Mouse (Mus musculus) cerebral cortex, adult 2 months (tissue): ENCODE data around the gene Scarf1.

Experiments
- WGBS: fragments of 180-500 bp; shearing (Covaris S2); methylation state at CpG from one replicate; pipeline ENCODE4 v1.1.7; 2018; 5-methylcytosine and 5-hydroxymethylcytosine counted together

Scarf1 gene

DNA sequence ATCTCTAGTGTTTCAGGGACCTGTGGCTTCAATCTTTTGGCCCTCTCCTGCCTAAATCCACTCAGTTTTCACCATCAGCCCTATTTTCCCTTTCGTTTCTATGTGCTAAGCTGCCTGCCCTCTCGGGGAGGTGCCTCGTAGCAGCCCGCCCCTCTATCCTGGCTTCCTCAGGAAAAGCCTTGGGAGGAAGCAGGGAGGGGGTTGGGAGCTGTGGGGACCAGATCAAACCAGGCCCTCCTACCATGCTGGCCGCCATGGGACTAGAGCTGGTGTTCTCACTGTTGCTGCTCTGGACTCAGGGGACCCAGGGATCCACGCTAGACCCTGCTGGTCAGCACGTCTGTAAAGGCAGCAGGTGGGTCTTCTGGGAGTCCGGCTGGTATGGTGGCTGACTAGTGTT, at the start of gene Scarf1:
TSS of gene Scarf1 (plus strand) at position 205 of the 400 bp plus-strand sequence.
- WGBS = 72% methylated on average over 8 of the region's 8 CpGs

DNA sequence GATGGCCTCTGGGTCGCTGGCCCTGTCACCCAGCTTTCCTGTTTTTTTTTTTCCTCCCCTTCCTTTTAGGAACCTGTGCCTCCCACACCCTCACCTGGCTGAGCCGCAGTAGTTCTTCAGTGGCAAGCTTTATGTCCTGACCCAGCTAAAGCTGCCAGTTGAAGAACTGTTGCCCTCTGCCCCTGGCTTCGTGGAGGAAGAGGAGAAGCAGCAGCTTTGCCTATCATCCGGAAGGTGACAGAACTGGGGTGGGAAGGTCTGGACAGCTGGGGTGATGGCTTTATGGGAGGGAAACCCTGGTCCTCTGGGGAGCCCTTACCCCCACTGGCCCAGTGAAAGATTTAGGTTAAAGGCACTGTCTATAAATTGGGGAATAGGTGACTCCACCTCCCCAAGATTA, 49.7 kb upstream of the Scarf1 start:
- 80% methylated on average over 4 of the region's 4 CpGs for WGBS

DNA sequence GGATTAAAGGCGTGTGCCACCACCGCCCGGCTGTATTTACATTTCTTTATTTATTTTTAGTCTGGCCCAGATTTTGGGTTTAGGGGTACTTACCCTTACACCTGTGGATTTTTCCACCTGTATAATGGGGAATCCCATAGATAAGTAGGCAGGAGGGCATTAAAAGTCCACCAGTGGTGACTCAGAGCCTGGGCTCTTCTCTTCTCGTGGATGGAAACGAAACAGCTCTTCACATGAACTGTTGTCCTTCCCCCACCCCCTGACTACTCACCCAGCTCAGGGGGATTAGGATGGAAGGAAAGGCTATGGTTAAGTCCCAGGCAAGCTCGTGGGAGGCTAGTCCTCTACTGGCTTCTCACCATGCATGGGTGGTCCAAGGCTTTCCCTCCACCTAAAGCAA, 48.9 kb upstream of the Scarf1 start:
- WGBS = 75% methylated on average over 6 of the region's 6 CpGs

DNA sequence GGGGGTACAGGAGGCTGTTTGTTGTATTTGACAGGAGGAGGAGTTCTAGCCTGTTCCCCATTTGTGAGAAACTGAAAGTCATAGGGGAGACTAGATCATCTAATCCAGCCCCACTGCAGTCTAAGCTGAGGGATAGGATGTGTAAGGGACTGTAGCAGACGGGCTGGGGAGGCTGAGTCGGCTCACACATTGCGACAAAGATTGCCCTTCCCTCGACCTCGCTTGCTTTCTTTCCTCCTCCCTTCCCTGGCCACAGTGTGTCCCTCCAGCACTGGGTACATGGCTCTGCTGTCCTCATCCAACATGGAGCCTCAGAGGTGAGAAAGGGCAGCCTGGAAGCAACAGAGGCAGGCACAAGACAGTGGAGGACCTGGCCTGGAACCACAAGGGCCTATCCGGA, 48.3 kb upstream of the Scarf1 start:
- WGBS = 85% methylated on average over 6 of the region's 6 CpGs

DNA sequence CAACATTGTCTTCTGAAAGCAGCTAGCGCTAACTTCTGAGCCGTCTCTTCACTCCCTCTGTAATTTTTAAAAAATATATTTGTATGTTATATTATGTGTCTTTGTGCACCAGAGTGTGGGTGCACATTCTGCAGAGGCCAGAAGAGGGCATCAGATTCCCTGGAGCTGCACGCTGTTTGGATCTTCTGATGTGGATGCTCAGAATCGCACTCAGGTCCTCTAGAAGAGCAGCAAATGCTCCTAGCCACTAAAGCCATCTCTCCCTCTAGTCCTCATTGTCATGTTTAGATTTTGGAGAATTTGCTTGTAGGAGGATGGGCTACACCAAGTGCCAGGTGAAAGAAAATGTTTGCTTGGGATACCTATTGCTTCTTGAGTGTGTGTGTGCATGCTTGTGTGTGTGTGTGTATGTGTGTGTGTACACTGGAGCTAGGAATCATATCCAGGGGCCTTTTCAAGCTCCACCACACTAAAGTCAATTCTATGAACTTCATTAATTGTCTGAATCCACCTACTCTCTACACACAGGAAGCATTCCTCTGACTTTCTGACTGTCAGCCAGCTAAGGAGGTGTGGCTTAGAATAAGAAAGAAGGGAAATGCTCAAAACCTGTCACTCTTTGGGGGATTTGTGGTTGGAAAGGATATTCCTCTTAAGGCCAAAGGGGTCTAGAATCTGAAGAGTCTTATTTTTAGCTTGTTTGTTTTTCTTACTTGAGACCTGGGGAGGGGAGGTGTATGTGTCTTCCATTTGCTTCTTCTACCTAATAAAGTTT, 46.4 kb upstream of the Scarf1 start:
- 90% methylated on average over 4 of the region's 4 CpGs for WGBS

DNA sequence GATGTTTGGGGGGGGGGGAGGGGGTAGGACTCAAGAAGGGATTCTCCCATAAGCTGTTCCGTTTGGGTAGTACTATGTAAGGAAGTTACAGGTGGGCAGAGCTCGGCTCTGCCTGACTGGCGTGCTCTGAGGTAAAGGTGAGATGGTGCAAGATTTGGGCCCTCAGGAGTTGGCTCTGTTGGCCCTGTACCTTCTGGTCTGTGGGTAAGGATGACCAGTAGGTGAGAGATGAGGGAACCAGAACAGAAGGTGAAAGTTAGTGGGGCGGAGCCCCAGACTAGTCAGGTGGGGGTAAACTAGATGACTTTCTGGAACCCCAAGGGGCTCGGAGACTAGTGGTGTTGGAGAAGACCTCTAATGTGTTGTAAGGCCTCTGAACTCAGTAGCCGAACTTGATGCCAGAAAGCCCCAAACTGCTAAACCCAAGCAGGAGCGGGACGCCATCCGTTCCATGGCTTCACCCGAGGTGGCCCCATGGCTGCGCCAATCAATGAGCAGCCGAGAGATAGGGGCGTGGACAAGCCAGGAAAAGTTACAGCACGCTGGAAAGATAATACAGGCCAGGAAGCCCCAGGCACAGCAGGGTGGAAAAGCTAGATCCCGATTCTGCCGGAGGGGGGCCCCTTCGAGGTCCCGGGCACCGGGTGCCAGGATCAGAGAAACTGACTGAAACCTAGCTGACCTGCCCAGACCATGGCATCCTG, 45.7 kb upstream of the Scarf1 start:
- 14% methylated on average over 19 of the region's 19 CpGs for WGBS

DNA sequence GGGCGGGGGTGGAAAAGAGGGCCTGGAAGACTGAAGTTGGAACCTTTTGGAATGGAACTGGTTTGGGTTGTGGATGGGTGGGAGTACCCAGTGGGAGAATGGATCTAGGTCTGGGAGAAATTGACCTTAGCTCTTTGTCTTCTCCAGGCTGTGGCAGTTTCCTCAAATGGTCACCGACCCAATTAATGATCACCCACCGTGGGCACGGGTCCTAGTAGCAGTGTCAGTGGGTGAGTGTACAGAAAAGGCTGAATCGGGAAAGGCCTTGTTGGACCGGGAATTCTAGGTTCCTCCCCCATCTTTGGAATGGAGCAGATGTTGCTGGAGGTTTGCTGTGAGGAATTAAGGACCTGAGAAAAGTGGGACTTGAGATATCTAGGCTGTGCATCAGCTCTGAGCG, 44.9 kb upstream of the Scarf1 start:
- WGBS = 47% methylated on average over 7 of the region's 7 CpGs

DNA sequence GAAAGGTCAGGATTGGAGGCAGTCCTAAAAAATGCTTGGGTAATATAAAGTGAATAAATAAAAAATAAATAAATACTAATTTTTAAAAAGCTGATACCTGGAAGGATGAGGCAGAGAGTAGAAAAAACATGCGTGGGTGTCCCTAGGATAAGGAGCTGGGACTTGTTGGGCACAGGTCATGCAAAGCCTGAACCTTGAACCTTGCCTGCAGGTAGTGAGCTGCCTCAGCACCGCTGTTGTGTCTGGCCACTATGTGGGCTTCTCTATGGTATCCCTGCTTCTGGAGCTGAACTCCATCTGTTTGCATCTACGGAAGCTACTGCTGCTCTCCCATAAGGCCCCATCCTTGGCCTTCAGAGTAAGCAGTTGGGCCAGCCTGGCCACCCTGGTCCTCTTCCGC, 44.1 kb upstream of the Scarf1 start:
- 93% methylated on average over 4 of the region's 4 CpGs for whole genome bisulfite sequencing

DNA sequence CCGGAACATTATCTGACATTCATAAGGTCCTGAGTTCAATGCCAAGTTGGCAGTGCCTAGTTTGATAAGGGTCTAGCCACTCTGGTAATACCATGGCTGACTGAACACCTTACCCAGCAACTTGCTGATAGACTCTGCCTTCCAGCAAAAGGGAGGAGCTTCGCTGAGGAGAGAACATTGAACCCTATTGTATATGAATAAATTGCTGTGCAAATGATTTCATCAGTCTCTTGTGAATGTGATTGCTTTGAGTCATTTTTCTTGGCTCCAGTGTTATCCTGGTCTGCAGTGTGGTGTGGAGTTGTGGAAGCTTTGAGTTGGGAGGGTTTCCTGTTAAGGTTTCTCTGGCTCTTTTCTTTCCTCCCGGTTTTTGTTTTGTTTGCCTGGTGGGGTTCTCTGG, 42.7 kb upstream of the Scarf1 start:
- WGBS = 72% methylated on average over 3 of the region's 3 CpGs

DNA sequence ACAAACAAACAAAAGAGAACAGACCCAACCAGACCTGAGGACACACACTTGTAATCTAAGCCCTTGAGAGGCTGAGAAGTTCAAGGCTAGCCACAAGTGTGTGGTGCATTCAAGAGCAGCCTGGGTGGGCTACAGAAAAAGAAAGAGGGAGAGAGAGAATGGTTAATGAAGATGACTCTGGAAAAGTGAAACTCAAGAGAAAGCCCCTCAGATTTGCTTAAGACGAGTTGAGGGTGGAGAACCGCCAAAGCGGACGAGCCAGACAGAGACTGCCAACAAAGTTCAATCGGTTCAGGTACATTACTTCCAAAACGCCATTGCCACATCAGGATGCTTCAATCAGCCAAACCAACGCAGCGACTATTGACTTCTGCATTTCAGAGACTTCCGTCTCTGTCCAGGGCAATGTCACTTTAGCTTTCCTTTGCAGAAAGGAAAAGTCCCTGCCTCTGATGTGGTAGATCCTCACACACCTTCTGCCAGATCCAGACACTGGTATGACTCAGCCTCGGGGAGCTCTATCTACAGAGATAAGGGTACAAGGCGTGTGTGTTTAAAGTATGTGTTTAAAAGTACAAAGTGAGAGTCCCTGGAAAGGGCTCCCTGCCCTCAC, 40.8 kb upstream of the Scarf1 start:
- WGBS = 81% methylated on average over 11 of the region's 11 CpGs

DNA sequence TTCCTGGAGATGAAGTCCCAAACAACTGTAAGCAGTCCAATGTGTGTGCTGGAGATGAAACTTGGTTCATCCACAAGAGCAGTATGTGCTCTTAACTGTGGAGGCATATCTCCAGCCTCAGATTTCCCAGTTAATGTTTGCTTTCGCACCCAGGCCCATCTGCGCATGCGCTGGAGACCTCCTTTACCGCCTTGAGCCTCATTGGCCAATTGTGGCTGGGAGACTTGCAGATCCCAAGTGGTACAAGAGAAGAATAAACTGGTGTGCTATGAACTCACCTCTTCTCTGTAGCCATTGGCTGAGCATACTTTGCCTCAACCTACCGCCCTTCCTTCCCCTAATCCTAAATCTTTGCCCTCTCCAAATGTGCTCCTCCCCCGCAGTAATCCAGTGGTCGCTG, 40.0 kb upstream of the Scarf1 start:
- 75% methylated on average over 7 of the region's 7 CpGs for WGBS

DNA sequence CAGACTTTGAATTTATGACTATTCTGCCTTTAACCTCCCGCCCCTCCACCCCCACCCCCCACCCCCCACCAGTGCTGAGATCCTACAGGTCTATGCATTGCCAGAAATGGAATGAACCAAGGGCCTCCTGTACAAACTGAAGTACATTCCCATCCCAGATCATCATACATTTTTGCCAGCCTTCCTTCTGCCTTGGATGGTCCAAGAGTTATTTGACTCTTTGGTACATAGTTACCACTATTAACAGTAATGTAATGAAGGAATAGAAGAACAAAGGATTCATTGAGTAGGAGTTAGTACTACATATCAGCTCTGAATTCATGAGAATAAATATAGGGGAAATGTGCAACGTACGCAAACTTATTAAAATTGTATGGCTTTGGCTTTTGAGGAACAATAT, 27.1 kb upstream of the Scarf1 start:
- WGBS = 26% methylated on average over 3 of the region's 3 CpGs

DNA sequence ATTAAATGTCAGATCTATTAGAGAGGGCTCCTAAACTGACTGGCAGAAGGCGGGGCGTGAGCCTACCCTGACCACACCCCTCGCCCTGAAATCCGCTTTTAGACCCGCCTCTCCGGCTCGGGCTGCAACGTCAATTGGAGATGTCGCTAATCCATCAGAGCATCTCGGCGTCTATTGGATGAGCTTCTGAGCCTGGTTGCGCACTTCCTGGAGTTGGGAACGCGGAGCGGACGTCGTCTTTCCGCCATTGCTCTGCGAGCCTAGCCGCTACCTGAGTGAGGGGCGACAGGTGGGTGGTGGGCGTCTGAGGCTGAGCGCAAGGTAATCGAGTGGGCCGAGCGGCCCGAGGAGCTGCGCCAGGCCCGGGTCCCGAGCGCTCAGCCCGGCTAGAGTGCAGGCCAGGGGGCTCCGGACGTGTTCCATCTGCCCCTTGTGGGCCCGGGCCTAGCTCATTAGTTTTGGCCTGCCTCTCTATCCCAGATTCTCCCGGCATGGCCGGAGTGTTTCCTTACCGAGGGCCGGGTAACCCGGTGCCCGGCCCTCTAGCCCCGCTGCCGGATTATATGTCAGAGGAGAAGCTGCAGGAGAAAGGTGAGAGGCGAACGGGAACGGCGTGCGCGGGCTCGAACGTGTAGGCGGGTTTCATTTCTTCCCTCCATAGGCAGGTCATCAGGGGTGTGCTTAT, 26.6 kb upstream of the Scarf1 start, which contains the start of gene Prpf8:
TSS of gene Prpf8 (plus strand) at position 216 of the 685 bp plus-strand sequence.
- under 1% methylated on average over 52 of the region's 52 CpGs for WGBS

DNA sequence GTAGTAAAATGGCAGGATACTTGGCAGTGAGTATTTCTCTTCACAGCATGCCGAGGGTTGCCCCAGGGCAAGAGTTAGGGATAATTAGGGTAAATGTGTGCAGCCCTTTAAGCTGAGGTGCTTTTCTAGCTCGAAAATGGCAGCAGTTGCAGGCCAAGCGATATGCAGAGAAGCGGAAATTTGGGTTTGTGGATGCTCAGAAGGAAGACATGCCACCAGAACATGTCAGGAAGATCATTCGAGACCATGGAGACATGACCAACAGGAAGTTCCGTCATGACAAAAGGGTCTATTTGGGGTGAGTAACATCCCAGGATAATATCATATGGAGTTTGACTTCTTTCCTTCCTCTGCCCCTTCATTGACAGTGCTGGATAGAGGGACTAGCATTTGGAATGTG, 25.8 kb upstream of the Scarf1 start:
- WGBS = 30% methylated on average over 6 of the region's 6 CpGs

DNA sequence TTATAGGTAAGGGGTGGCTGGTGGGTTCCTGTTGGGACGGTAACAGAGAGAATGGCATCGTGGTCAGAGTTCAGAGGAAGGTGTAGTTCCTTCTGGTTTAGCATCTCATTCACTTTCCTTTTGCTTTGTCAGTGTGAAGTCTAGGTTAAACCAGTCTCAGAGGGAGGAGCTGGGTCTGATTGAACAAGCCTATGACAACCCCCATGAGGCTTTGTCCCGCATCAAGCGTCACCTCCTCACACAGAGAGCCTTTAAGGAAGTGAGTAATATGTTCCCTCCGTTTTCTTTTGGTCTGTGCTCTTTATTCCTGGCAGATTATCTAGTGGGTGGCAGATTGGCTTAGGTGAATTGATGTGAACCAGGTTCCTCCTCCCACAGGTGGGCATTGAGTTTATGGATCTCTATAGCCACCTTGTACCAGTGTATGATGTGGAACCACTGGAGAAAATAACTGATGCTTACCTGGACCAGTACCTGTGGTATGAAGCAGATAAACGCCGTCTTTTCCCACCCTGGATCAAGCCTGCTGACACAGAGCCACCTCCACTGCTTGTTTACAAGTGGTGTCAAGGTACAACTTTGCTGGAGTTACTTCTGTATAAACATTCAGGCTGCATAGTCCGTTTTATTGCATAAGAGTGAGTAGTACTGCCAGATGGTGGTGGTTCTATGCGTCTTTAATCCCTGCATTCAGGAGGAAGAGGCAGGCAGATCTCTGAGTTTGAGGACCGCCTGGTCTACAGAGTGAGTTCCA, 18.9 kb upstream of the Scarf1 start:
- WGBS = 92% methylated on average over 10 of the region's 10 CpGs

DNA sequence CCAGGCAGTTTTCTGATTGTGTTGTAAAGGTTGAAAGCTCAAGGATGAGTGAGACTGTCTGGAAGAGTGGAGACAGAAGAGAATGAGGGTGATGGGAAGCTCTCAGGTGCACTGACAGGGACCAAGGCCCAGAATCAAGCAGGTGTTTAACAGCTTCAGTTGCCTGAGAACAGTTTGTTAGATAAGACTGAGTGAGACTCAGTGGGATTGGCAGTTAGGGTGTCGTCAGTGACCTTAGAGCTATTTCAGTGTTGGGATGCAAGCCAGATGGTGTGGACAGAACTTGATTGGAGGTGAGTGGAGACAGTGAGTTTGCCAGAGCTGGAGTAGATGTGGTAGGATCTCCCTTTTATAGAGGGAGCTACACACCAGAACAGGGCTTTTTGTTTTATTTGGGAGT, 15.2 kb upstream of the Scarf1 start:
- 63% methylated on average over 1 of the region's 1 CpGs for WGBS

DNA sequence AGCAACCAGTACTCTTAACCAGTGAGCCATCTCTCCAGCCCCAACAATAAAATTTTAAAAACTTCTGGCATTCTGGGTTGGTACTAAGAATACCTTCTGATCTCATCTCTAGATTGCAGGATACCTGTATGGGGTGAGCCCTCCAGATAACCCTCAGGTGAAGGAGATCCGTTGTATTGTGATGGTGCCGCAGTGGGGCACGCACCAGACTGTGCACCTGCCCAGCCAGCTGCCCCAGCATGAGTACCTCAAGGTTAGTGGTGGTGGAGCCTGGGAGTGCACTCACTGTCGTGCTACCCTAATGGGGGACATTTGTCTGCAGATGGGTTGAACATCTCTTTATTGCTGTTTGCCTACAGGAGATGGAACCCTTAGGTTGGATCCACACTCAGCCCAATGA, 5.2 kb upstream of the Scarf1 start:
- WGBS = 94% methylated on average over 4 of the region's 4 CpGs

DNA sequence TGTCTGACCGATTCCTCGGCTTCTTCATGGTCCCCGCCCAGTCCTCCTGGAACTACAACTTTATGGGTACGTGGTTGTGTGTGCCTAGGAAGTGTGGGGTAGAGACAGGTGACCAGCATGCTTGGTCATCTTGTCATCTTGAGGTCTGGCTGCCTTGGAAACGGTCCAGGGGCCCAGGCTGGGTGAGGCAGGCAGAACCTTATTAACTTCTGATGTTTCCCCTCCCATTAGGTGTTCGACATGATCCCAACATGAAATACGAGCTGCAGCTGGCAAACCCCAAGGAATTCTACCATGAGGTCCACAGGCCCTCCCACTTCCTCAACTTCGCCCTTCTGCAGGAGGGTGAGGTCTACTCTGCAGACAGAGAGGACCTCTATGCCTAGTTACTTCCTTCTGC, 4.4 kb upstream of the Scarf1 start:
- 80% methylated on average over 8 of the region's 8 CpGs for WGBS

DNA sequence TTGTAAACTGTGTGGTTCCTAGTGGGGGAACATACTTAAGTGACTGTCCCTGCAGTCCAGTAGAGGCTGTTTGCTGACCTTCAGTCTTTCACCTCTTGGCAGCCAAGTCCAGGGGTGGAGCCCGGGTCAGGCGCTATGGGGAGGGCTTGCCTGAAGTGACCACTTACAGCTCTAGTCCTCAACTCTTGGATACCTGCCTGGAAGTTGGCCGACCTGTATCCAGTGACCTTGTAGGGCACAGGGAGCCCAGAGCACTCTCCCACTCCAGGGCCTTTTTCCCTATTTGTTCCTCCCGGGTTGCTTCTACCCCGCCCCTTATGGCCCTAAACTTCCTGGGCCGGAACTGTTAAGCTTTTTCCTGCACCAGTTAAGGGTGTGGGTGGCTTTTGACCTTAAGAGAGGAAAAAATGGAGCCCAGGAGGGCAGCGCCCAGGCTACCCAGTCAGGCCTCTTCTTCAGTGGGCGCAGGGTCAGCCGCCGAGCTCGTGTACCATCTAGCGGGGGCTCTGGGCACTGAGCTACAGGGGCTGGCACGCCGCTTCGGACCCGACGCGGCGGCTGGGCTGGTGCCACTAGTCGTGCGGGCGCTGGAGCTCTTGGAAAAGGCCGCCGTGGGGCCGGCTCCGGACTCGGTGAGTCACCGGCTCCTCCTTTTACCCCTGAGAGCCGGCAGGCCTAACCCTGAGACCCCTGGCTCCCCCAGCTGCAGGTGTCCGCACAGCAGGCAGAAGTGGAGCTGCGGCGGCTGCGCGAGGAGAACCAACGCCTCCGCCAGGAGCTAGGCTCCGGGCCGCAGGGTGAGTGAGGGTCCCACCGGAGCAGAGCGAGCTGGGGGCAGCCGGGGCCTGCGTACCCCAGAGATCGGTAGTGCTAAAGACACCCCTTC, 3.4 kb upstream of the Scarf1 start, which contains the start of gene Rilp:
TSS of gene Rilp (plus strand) at position 354 of the 886 bp plus-strand sequence.
- WGBS = 2% methylated on average over 43 of the region's 43 CpGs

DNA sequence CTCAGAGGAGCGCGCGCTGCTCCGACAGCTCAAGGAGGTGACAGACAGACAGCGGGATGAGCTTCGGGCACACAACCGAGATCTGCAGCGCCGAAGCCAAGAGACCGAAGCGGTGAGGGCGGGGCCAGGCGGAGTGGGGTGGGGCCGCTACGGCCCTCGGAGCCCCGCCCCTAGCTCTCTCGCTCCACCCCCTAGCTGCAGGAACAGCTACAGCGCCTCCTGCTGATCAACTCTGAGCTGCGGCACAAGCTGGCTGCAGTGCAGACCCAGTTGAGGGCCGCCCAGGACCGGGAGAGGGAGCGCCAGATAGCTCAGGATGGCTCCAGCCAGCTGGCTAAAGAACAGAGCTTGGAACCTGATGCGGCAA, 2.7 kb upstream of the Scarf1 start:
- WGBS = 2% methylated on average over 24 of the region's 24 CpGs

DNA sequence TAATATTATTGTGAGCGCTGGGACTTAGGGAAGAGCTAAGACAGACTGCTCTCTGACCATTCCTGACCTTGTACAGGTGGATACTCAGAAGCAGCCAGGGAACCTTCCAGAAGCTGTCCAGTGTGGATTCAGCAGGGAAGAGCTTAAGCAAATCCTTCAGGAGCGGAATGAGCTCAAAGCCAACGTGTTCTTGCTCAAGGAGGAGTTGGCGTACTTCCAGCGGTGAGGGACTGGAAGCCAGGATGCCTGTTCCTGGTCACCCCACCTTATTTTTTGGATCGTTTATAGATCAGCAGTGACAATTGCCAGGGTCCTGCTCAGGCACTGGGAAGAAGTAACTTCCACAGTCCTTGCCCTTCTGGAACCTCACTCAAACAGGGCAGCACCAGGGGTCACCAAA, 2.1 kb upstream of the Scarf1 start:
- WGBS = 68% methylated on average over 6 of the region's 6 CpGs
